Mouse (Mus musculus): Measurements from ENCODE around the gene Ets1. TPM values are rescaled to one million over a fixed set of nuclear protein-coding genes. Genes with fewer than 3 reads are reported as not detected.

Gene Ets1
- polyA plus RNA-seq, 1 experiment from 2014 or later, result 18.1 TPM

GRCm38 (mm10) chr9:32725902-32726301 is 89.9 kb downstream of the Ets1 start:
- Histone ChIP-seq H3K4me1 (ENCODE audit: insufficient read depth) (peaks cover 11% of the 10 kb centered on the region), H3K27me3 (ENCODE audit: insufficient read depth, low read length) (no peaks in the 10 kb centered on the region), H3K9ac (replicated peaks) (no peak overlapping the region), H3K4me3 (ENCODE audit: low read depth, low read length) (no peak overlapping the region), H3K4me2 (ENCODE audit: low read depth, low read length) (no peak overlapping the region), H3K9me3 (ENCODE audit: low read length) (no peaks in the 10 kb centered on the region), H3K27ac (ENCODE audit: low read depth) (no peak overlapping the region), H3K36me3 (replicated peaks; ENCODE audit: insufficient read depth, low read length) (peaks cover 14% of the 10 kb centered on the region)
- no peak for DNase-seq
- TF ChIP-seq EP300 (IDR thresholded peaks at IDR 0.05; ENCODE audit: low read depth), result no peak
- TF ChIP-seq CTCF (IDR thresholded peaks at IDR 0.05; ENCODE audit: low read depth), result no peak
- WGBS (ENCODE audit: insufficient replicate concordance), result 73% methylated on average over 4 of the region's 4 CpGs
- no peak for ATAC-seq

- no peak overlapping the region for H3K9ac ChIP-seq (replicated peaks)
- 57% methylated on average over 4 of the region's 4 CpGs for WGBS (ENCODE audit: insufficient replicate concordance)
- peaks cover 8% of the 10 kb centered on the region for H3K4me1 ChIP-seq (ENCODE audit: insufficient read depth)
- no peaks in the 10 kb centered on the region for H3K9me3 ChIP-seq (ENCODE audit: low read length)
- no peak overlapping the region for H3K4me3 ChIP-seq (ENCODE audit: low read depth, low read length)
- 0 out of 2 replicates have a peak overlapping the region, but pooled peaks have one; percentile 29 for H3K27ac ChIP-seq (ENCODE audit: low read depth)
- H3K36me3 ChIP-seq (replicated peaks; ENCODE audit: insufficient read depth, low read length), result peaks cover 14% of the 10 kb centered on the region
- DNase-seq (no peak), ATAC-seq (no peak)
- no peaks in the 10 kb centered on the region for H3K27me3 ChIP-seq (ENCODE audit: insufficient read depth, low read length)
- no peak overlapping the region for H3K4me2 ChIP-seq (ENCODE audit: low read depth, low read length)
- TF ChIP-seq CTCF (IDR thresholded peaks at IDR 0.05; ENCODE audit: low read depth) (0 out of 2 replicates have a peak, but pooled peaks have one; percentile 21), EP300 (IDR thresholded peaks at IDR 0.05; ENCODE audit: low read depth) (no peak)
Measured at GRCm38 (mm10) chr9:32726595-32726994, 90.6 kb downstream of the Ets1 start.

- Histone ChIP-seq H3K27me3 (ENCODE audit: insufficient read depth, low read length) (no peaks in the 10 kb centered on the region), H3K9ac (replicated peaks) (no peak overlapping the region), H3K4me2 (ENCODE audit: low read depth, low read length) (no peak overlapping the region), H3K4me3 (ENCODE audit: low read depth, low read length) (no peak overlapping the region), H3K4me1 (ENCODE audit: insufficient read depth) (peaks cover 7% of the 10 kb centered on the region), H3K27ac (ENCODE audit: low read depth) (peak overlapping the region; percentile 29; the same call in 1 of the 2 replicates), H3K9me3 (ENCODE audit: low read length) (no peaks in the 10 kb centered on the region), H3K36me3 (replicated peaks; ENCODE audit: insufficient read depth, low read length) (peaks cover 15% of the 10 kb centered on the region)
- no peak for TF ChIP-seq CTCF (IDR thresholded peaks at IDR 0.05; ENCODE audit: low read depth)
- no peak for TF ChIP-seq EP300 (IDR thresholded peaks at IDR 0.05; ENCODE audit: low read depth)
- DNase-seq, result no peak
- no peak for ATAC-seq
- WGBS (ENCODE audit: insufficient replicate concordance), result 85% methylated on average over 2 of the region's 2 CpGs
Measured at GRCm38 (mm10) chr9:32727058-32727457, 91.0 kb downstream of the Ets1 start.

- whole genome bisulfite sequencing (ENCODE audit: insufficient replicate concordance), result 81% methylated on average over 7 of the region's 7 CpGs
- no peaks in the 10 kb centered on the region for H3K27me3 ChIP-seq (ENCODE audit: insufficient read depth, low read length)
- no peak for ATAC-seq
- no peak overlapping the region for H3K4me3 ChIP-seq (ENCODE audit: low read depth, low read length)
- no peak overlapping the region for H3K27ac ChIP-seq (ENCODE audit: low read depth)
- DNase-seq, result no peak
- H3K9me3 ChIP-seq (ENCODE audit: low read length), result no peaks in the 10 kb centered on the region
- no peak overlapping the region for H3K4me2 ChIP-seq (ENCODE audit: low read depth, low read length)
- no peak for TF ChIP-seq CTCF (IDR thresholded peaks at IDR 0.05; ENCODE audit: low read depth)
- TF ChIP-seq EP300 (IDR thresholded peaks at IDR 0.05; ENCODE audit: low read depth), result no peak
- peaks cover 7% of the 10 kb centered on the region for H3K4me1 ChIP-seq (ENCODE audit: insufficient read depth)
- peaks cover 24% of the 10 kb centered on the region for H3K36me3 ChIP-seq (replicated peaks; ENCODE audit: insufficient read depth, low read length)
- no peak overlapping the region for H3K9ac ChIP-seq (replicated peaks)
Measured at GRCm38 (mm10) chr9:32728306-32728705, 92.3 kb downstream of the Ets1 start.

DNA sequence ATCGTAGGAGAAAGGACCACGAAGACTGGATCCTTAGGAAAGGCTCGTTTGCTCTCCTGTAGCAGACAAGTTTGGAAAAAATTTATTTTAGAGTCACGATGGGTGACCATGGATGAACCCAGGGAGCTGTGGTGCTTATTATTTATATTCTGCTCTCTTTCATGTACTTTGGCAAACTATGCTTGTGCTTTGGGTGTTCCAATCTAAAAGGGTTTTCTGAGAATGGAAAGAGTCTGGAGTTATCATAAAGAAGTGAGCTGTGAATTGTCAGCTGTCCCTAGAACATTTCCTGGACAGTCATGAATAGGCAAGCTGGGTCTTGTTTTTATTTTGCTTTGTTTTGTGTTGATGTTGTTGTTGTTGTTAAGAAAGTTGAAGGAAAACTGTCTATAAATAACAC is 92.8 kb downstream of the Ets1 start:
- 75% methylated on average over 4 of the region's 4 CpGs for WGBS (ENCODE audit: insufficient replicate concordance)
- DNase-seq (no peak), ATAC-seq (no peak)
- no peak overlapping the region for H3K9ac ChIP-seq (replicated peaks)
- H3K9me3 ChIP-seq (ENCODE audit: low read length), result no peaks in the 10 kb centered on the region
- peaks cover 27% of the 10 kb centered on the region for H3K36me3 ChIP-seq (replicated peaks; ENCODE audit: insufficient read depth, low read length)
- no peak for TF ChIP-seq EP300 (IDR thresholded peaks at IDR 0.05; ENCODE audit: low read depth)
- no peak for TF ChIP-seq CTCF (IDR thresholded peaks at IDR 0.05; ENCODE audit: low read depth)
- H3K4me1 ChIP-seq (ENCODE audit: insufficient read depth), result peaks cover 7% of the 10 kb centered on the region
- H3K27ac ChIP-seq (ENCODE audit: low read depth), result no peak overlapping the region; the same call in 1 of the 2 replicates
- H3K4me3 ChIP-seq (ENCODE audit: low read depth, low read length), result no peak overlapping the region
- no peak overlapping the region for H3K4me2 ChIP-seq (ENCODE audit: low read depth, low read length)
- no peaks in the 10 kb centered on the region for H3K27me3 ChIP-seq (ENCODE audit: insufficient read depth, low read length)

DNA sequence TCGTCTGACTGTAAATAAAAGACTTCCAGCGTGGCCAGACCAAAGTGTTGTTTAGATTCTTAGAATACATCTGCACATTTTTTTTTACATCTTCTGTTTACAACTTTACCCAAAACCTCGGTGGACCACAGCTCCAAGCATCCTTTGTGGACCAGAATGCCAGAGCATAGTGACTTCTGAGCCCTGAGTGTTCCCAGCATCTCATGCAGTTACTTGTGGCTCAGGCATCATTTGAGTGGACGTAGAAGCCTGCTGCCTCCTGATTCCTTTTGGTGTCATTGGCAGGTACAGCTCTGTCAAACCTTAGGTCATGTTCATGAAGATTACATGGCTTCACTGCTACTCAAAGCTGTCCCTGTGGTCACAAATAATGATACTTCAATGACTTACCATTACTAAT is 93.2 kb downstream of the Ets1 start:
- no peak overlapping the region for H3K27ac ChIP-seq (ENCODE audit: low read depth)
- H3K4me2 ChIP-seq (ENCODE audit: low read depth, low read length), result no peak overlapping the region
- no peak for ATAC-seq
- peaks cover 29% of the 10 kb centered on the region for H3K36me3 ChIP-seq (replicated peaks; ENCODE audit: insufficient read depth, low read length)
- H3K9ac ChIP-seq (replicated peaks), result no peak overlapping the region
- H3K9me3 ChIP-seq (ENCODE audit: low read length), result no peaks in the 10 kb centered on the region
- peaks cover 7% of the 10 kb centered on the region for H3K4me1 ChIP-seq (ENCODE audit: insufficient read depth)
- no peak for TF ChIP-seq EP300 (IDR thresholded peaks at IDR 0.05; ENCODE audit: low read depth)
- TF ChIP-seq CTCF (IDR thresholded peaks at IDR 0.05; ENCODE audit: low read depth), result no peak
- DNase-seq, result no peak
- no peak overlapping the region for H3K4me3 ChIP-seq (ENCODE audit: low read depth, low read length)
- H3K27me3 ChIP-seq (ENCODE audit: insufficient read depth, low read length), result no peaks in the 10 kb centered on the region
- 77% methylated on average over 4 of the region's 4 CpGs for WGBS (ENCODE audit: insufficient replicate concordance)
